Mouse (Mus musculus): ENCODE measurements around the gene Rnf11.
"Not testable (repeated sequence)": the region's sequence is repeated elsewhere in the genome, so short reads cannot be mapped to it uniquely, and the experiment has no call there.

The Rnf11 gene

GRCm38 (mm10) chr4:109410681-109411376 lies 73.7 kb downstream of the Rnf11 start:
- DNase-seq: no peak

DNA sequence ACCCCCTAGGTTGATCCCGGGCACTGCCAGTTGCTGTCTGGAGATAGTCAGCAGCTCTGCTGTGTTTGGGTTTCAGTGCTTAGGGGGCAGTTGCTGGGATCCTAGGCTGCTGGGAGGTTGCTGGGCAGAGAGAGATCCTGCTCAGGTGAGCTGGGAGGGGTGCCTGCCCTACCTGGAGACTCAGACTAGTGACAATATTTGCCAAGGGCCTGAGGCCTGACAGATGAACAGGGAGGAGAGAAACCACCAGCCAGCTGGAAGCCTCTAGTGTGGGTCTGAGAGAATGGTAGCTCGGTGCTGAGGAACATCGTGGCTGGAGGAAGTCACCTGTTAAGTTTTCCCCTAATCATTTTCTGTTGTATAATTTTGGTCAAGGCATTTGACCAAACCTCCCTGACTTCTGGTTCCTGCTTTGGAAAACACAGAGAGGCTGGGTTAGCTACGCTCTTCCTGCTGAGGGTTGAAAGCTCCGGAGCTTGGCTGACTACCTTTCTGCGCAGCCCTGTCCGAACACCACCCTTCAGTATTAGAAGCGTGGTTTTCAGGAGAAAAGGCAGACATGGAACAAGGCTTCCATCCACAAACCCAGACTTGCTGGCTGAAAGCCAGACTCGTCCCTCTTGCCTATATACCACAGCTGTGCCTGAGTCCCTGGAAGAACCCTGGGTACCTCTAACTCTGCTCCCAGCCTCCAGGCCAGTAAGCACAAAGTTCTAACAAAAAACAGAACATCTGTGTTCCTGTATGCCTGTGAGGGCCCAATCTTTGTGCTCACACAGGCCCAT lies 76.6 kb downstream of the Rnf11 start:
- DNase-seq: no peak

- no peak for DNase-seq
Measured at GRCm38 (mm10) chr4:109407176-109407520, 77.4 kb downstream of the Rnf11 start.

- peak; percentile 37 for DNase-seq
Measured at GRCm38 (mm10) chr4:109406486-109407175, 77.9 kb downstream of the Rnf11 start, which contains the start of gene Ttc39a. Gene Ttc39a (plus strand): TSS chr4:109406623.

DNA sequence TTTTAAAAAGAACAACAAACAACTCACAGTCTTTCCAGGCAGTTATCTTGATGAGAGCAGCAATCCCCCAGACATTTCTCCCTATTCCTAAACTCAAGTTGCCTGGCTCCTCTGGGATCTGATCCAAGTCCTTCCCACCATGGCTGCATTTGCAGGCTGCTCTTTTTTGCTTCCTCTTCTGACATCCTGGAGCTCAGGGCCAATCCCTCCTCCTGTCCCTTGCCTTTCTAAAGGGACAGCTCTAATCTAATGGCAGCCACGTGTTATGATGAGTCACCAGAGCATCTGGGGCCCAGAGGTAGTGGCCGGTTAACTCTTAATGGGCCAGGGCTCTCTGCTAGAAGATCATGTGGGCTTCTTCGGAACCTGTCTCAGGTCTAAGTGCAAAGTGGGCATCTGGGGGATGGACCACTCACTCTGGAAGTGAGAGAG lies 78.5 kb downstream of the Rnf11 start:
- peak; percentile 62 for DNase-seq

DNA sequence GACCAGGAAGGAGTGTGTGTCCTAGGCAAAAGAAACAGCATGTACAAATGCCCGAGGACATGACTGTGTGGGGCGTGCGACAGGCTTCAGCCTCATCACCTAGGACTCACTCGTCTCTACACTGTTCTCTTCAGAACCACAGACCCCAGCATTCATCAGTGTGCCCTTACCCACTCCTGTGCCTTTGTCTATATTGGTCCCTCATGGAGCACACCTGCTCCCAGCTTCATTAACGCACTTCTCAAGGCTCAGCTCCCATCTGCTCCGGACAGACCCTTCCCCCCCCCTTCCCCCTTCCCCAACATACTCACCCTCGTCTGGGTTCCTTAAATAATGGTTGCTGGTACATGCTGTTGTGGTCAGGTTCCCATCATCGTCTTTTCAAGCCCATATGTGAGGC lies 79.1 kb downstream of the Rnf11 start:
- DNase-seq: no peak

DNA sequence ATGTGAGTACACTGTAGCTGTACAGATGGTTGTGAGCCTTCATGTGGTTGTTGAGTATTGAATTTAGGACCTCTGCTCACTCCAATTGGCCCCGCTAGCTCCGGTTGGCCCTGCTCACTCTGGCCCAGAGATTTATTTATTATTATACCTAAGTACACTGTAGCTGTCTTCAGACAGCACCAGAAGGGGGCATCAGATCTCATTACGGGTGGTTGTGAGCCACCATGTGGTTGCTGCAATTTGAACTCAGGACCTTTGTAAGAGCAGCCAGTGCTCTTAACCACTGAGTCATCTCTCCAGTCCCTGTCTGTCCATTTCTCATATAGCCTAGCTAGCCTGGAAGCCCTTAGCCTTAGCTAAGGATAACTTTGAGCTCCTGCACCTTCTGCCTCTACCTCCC lies 79.6 kb downstream of the Rnf11 start:
- DNase-seq: not testable (repeated sequence)

GRCm38 (mm10) chr4:109401176-109401689 lies 83.3 kb downstream of the Rnf11 start:
- DNase-seq: no peak

Data from kidney, adult 9 months (tissue).